9 mouse cellular contexts compared by ENCODE assay signal in the genomic region with DNA sequence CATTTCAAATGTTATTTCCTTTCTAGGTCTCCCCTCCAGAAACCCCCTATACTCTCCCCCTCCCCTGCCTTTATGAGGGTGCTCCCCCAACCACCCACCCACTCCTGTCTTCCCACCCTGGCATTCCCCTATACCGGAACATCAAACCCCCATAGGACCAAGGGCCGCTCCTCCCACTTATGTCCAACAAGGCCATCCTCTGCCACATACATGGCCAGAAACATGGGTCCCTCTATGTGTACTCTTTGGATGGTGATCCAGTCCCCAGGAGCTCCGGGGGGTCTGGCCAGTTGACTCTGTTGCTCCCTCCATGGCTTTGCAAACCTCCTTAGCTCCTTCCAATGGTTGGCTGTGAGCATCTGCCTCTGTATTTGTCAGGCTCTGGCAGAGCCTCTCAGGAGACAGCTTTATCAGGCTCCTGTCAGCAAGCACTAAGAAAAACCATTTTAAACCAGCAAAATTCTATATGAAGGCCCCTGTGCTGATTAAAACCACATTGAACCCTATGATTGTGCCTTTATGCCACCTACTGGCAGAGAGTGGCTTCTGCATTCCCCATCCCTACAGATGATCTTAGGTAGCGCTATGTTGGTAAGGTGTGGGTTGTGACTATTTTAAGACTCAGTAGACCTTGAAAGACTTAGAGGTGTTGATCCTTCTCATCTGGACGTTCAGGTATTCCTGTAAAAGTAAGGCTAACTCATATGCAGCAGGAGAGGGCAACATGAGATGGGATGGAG. TPM values are rescaled to one million over a fixed set of nuclear protein-coding genes. Genes with fewer than 3 reads are reported as not detected.
DNase-seq lines count a peak whose midpoint lies in the region; ATAC-seq and TF ChIP-seq lines count a peak whose summit lies in the region.
"Had no signal": no experiment of that assay in that cellular context is flagged by ENCODE, and none has a peak within 500 bp of the region (broad histone marks: within the 10 kb centered on the region; RNA-seq: fewer than 3 reads in every experiment).

No protein-coding gene starts in this region.

- H3K4me2 ChIP-seq in hindbrain, embryonic 13.5 days: no peak overlapping the region
- H3K4me2 ChIP-seq in liver, embryonic 16.5 days (ENCODE audit: low read depth, low read length): no peak overlapping the region

- no peak overlapping the region; the same call in 1 of the 2 replicates for H3K9ac ChIP-seq in hindbrain, embryonic 13.5 days
- H3K9ac ChIP-seq in liver, embryonic 16.5 days (ENCODE audit: low read depth, low read length): no peak overlapping the region

- no peaks in the 10 kb centered on the region for H3K36me3 ChIP-seq in spleen, adult 2 months (ENCODE audit: control insufficient read depth, insufficient read depth, low read length)
- H3K36me3 ChIP-seq in hindbrain, embryonic 13.5 days: no peaks in the 10 kb centered on the region
- no peaks in the 10 kb centered on the region for H3K36me3 ChIP-seq in liver, embryonic 16.5 days (ENCODE audit: control insufficient read depth, insufficient read depth)

- 61% methylated on average over 5 of the region's 5 CpGs for WGBS in spleen, adult 2 months
- 78% methylated on average over 5 of the region's 5 CpGs for WGBS in hindbrain, embryonic 13.5 days
- 59% methylated on average over 5 of the region's 5 CpGs for WGBS in liver, embryonic 16.5 days (ENCODE audit: insufficient replicate concordance)

- peak; percentile 47; the same call in 1 of the 2 replicates for TF ChIP-seq CTCF in spleen, adult 2 months (IDR thresholded peaks at IDR 0.05; ENCODE audit: extremely low read depth, insufficient read depth, insufficient read length, insufficient replicate concordance)

- DNase-seq in embryo, embryonic 10 days (ENCODE audit: low spot score): peak; percentile 50
- DNase-seq in embryo, embryonic 9.5 days (ENCODE audit: extremely low spot score): no peak
- DNase-seq in spleen, adult 2 months (ENCODE audit: low read depth in 1 of 2, low spot score in 2 of 2): peak; percentile 45 to 53
- DNase-seq in spleen, adult 12 weeks (ENCODE audit: low spot score): no peak
- DNase-seq in right cerebral cortex, postnatal 25 days: peak; percentile 32
- DNase-seq in ovary, postnatal 36 days (ENCODE audit: low spot score): no peak

- H3K27me3 ChIP-seq in spleen, adult 2 months (ENCODE audit: control insufficient read depth, insufficient read depth, low read length): no peaks in the 10 kb centered on the region
- no peaks in the 10 kb centered on the region for H3K27me3 ChIP-seq in hindbrain, embryonic 13.5 days
- no peaks in the 10 kb centered on the region for H3K27me3 ChIP-seq in liver, embryonic 16.5 days (ENCODE audit: control insufficient read depth, insufficient read depth, low read depth, low read length)

- no peak overlapping the region for H3K4me3 ChIP-seq in spleen, adult 2 months (ENCODE audit: extremely low read depth, insufficient read depth, insufficient read length)
- H3K4me3 ChIP-seq in hindbrain, embryonic 13.5 days: no peak overlapping the region
- no peak overlapping the region for H3K4me3 ChIP-seq in liver, embryonic 16.5 days (ENCODE audit: low read depth, low read length)
- H3K4me3 ChIP-seq: myocyte had no signal

- H3K9me3 ChIP-seq in hindbrain, embryonic 13.5 days: no peaks in the 10 kb centered on the region
- no peaks in the 10 kb centered on the region for H3K9me3 ChIP-seq in liver, embryonic 16.5 days (replicated peaks; ENCODE audit: control insufficient read depth, low read length)

- ATAC-seq in hindbrain, embryonic 13.5 days (ENCODE audit: low FRiP score): peak; percentile 55
- ATAC-seq in liver, embryonic 16.5 days (ENCODE audit: low read depth): peak; percentile 42; the same call in 1 of the 2 replicates

- H3K4me1 ChIP-seq in spleen, adult 2 months (ENCODE audit: control insufficient read depth, insufficient read depth, insufficient read length): no peaks in the 10 kb centered on the region
- no peaks in the 10 kb centered on the region for H3K4me1 ChIP-seq in hindbrain, embryonic 13.5 days (replicated peaks)
- no peaks in the 10 kb centered on the region for H3K4me1 ChIP-seq in liver, embryonic 16.5 days (ENCODE audit: control insufficient read depth, low read depth, low read length)

- TF ChIP-seq POLR2A in spleen, adult 2 months (IDR thresholded peaks at IDR 0.05; ENCODE audit: low read depth, low read length): no peak

- H3K27ac ChIP-seq in spleen, adult 2 months (ENCODE audit: insufficient read depth, low read length): 0 out of 2 replicates have a peak overlapping the region, but pooled peaks have one; percentile 47
- H3K27ac ChIP-seq in hindbrain, embryonic 13.5 days: no peak overlapping the region
- H3K27ac ChIP-seq in liver, embryonic 16.5 days (ENCODE audit: low read length): no peak overlapping the region

RNA-seq across cellular contexts. Expression of a gene that starts 23.7 kb away (rescaled TPM):
- 1.4 and 2.8 TPM in 2 replicates for polyA plus RNA-seq in spleen, adult 2 months (2012; rRNA removed)
- polyA plus RNA-seq in hindbrain, embryonic 13.5 days (2015; fragmentation: Nextera tagmentation; extraction: Ambion mirVana): 5.4 and 6.8 TPM in 2 replicates
- 1.0 and 1.3 TPM in 2 replicates for polyA plus RNA-seq in liver, embryonic 16.5 days (2015; fragmentation: Nextera tagmentation; extraction: Ambion mirVana)

RNA-seq across cellular contexts. Expression of a gene that starts 23.9 kb away (rescaled TPM):
- 4.6 and 16.3 TPM in 2 replicates for polyA plus RNA-seq in spleen, adult 2 months (2012; rRNA removed)
- polyA plus RNA-seq in hindbrain, embryonic 13.5 days (2015; fragmentation: Nextera tagmentation; extraction: Ambion mirVana): 3.0 and 3.3 TPM in 2 replicates
- 0.83 TPM in 2 replicates for polyA plus RNA-seq in liver, embryonic 16.5 days (2015; fragmentation: Nextera tagmentation; extraction: Ambion mirVana)

RNA-seq across cellular contexts. Expression of a gene that starts 29.6 kb away (rescaled TPM):
- polyA plus RNA-seq in spleen, adult 2 months (2012; rRNA removed): not detected in 2 replicates
- not detected in 2 replicates for polyA plus RNA-seq in hindbrain, embryonic 13.5 days (2015; fragmentation: Nextera tagmentation; extraction: Ambion mirVana)
- not detected in 2 replicates for polyA plus RNA-seq in liver, embryonic 16.5 days (2015; fragmentation: Nextera tagmentation; extraction: Ambion mirVana)
- polyA plus RNA-seq: myocyte had no signal

RNA-seq across cellular contexts. Expression of a gene that starts 43.4 kb away (rescaled TPM):
- polyA plus RNA-seq in spleen, adult 2 months (2012; rRNA removed): 11.1 and 11.2 TPM in 2 replicates
- polyA plus RNA-seq in hindbrain, embryonic 13.5 days (2015; fragmentation: Nextera tagmentation; extraction: Ambion mirVana): 83.4 and 84.5 TPM in 2 replicates
- 70.1 and 73.9 TPM in 2 replicates for polyA plus RNA-seq in liver, embryonic 16.5 days (2015; fragmentation: Nextera tagmentation; extraction: Ambion mirVana)

RNA-seq across cellular contexts. Expression of a gene that starts 48.7 kb away (rescaled TPM):
- polyA plus RNA-seq in spleen, adult 2 months (2012; rRNA removed): 11.1 and 11.8 TPM in 2 replicates
- 0.18 and 0.21 TPM in 2 replicates for polyA plus RNA-seq in hindbrain, embryonic 13.5 days (2015; fragmentation: Nextera tagmentation; extraction: Ambion mirVana)
- 13.4 and 15.0 TPM in 2 replicates for polyA plus RNA-seq in liver, embryonic 16.5 days (2015; fragmentation: Nextera tagmentation; extraction: Ambion mirVana)
- polyA plus RNA-seq: myocyte had no signal

Comparison
In these comparisons a context has a peak if more than half of its experiments do, and no peak if none do; other contexts are left out.
1. DNase-seq: peak in embryo, embryonic 10 days (single experiment), spleen, adult 2 months (2 of 2) and right cerebral cortex, postnatal 25 days (single experiment); none in embryo, embryonic 9.5 days (single experiment), spleen, adult 12 weeks (single experiment) and ovary, postnatal 36 days (single experiment).